Mouse (Mus musculus) midbrain, embryonic 11.5 days (tissue): Measurements from ENCODE around the gene Taf13. TPM values are rescaled to one million over a fixed set of nuclear protein-coding genes. Genes with fewer than 3 reads are reported as not detected.

ENCODE experiments used
- ATAC-seq: fragments of 200-750 bp; cut with Nextera tagmentation; 2 replicates; pipeline ENCODE4 v1.8.0; 2017; ENCODE audit warnings: moderate TSS enrichment, moderate library complexity; ENCODE audit not compliant: low FRiP score
- DNase-seq: peaks from one replicate; pipeline ENCODE4 v3.0.0; 2015; ENCODE audit warnings: low spot score; ENCODE audit errors: missing footprints
- H3K27ac ChIP-seq: fragments of 300-500 bp; sonication (generic); 2 replicates; pipeline ENCODE4 v1.5.1; 2014; ENCODE audit warnings: low read depth, low read length
- H3K27me3 ChIP-seq: fragments of 300-500 bp; sonication (generic); 2 replicates; pipeline ENCODE4 v1.6.1; 2014; ENCODE audit warnings: mild to moderate bottlenecking, low read length, moderate library complexity, mixed read lengths; ENCODE audit not compliant: control insufficient read depth, insufficient read depth
- H3K36me3 ChIP-seq: fragments of 300-500 bp; sonication (generic); 2 replicates; pipeline ENCODE4 v1.6.1; 2014; ENCODE audit warnings: mild to moderate bottlenecking, low read length, moderate library complexity, mixed read lengths; ENCODE audit not compliant: control insufficient read depth, insufficient read depth
- H3K4me1 ChIP-seq: fragments of 300-500 bp; sonication (generic); 2 replicates; pipeline ENCODE4 v1.6.1; 2014; ENCODE audit warnings: low read length; ENCODE audit not compliant: control insufficient read depth, insufficient read depth
- H3K4me2 ChIP-seq: fragments of 300-500 bp; sonication (generic); 2 replicates; pipeline ENCODE4 v1.6.1; 2014; ENCODE audit warnings: mild to moderate bottlenecking, moderate library complexity
- H3K4me3 ChIP-seq: fragments of 300-500 bp; sonication (generic); 2 replicates; pipeline ENCODE4 v1.5.1; 2014; ENCODE audit warnings: low read depth, low read length
- H3K9ac ChIP-seq: fragments of 300-500 bp; sonication (generic); 2 replicates; pipeline ENCODE4 v1.6.1; 2014; ENCODE audit warnings: low read length
- H3K9me3 ChIP-seq: fragments of 300-500 bp; sonication (generic); 2 replicates; pipeline ENCODE4 v1.6.1; 2016; ENCODE audit warnings: low read length; ENCODE audit not compliant: control insufficient read depth
- WGBS: fragments of 180-500 bp; shearing (Covaris S2); extraction: QIAGEN DNeasy Blood & Tissue Kit; methylation state at CpG from one replicate; pipeline ENCODE4 v1.1.7; 2014; 5-methylcytosine and 5-hydroxymethylcytosine counted together
- polyA plus RNA-seq: library from polyadenylated mRNA; unstranded; fragments of >200 nt; fragmentation: Nextera tagmentation; extraction: Ambion mirVana; gene quantifications from 2 replicates; pipeline ENCODE4 v1.2.1, GENCODE M21; 2014

Taf13 gene
- polyA plus RNA-seq, result 89.4 and 90.8 TPM in 2 replicates

GRCm38 (mm10) chr3:108571443-108572294 is at the start of gene Taf13:
Gene Taf13 (plus strand): TSS chr3:108571698.
- peak within 1 kb of the TSS; percentile 77 for H3K9ac ChIP-seq
- H3K4me2 ChIP-seq, result peak within 1 kb of the TSS; percentile 62
- WGBS, result 4% methylated on average over 42 of the region's 42 CpGs
- peaks cover 25% of the 10 kb centered on the region; the same call in 1 of the 2 replicates for H3K4me1 ChIP-seq
- H3K4me3 ChIP-seq, result peak within 1 kb of the TSS; percentile 58
- peak within 1 kb of the TSS; percentile 46 for H3K27ac ChIP-seq
- H3K9me3 ChIP-seq, result no peaks in the 10 kb centered on the region
- peak; percentile 94 for ATAC-seq
- no peaks in the 10 kb centered on the region for H3K27me3 ChIP-seq
- peak; percentile 100 for DNase-seq
- H3K36me3 ChIP-seq, result no peaks in the 10 kb centered on the region

GRCm38 (mm10) chr3:108523415-108523814 is 48.1 kb upstream of the Taf13 start:
- ATAC-seq (no peak), DNase-seq (peak; percentile 69)
- Histone ChIP-seq H3K9ac (no peak overlapping the region), H3K4me2 (no peak overlapping the region), H3K9me3 (no peaks in the 10 kb centered on the region), H3K4me1 (no peaks in the 10 kb centered on the region), H3K27me3 (no peaks in the 10 kb centered on the region), H3K36me3 (no peaks in the 10 kb centered on the region), H3K4me3 (no peak overlapping the region), H3K27ac (no peak overlapping the region)
- WGBS, result 93% methylated on average over 4 of the region's 4 CpGs

- no peaks in the 10 kb centered on the region for H3K36me3 ChIP-seq
- H3K27ac ChIP-seq, result no peak overlapping the region
- no peaks in the 10 kb centered on the region for H3K9me3 ChIP-seq
- no peak overlapping the region for H3K9ac ChIP-seq
- no peak overlapping the region for H3K4me2 ChIP-seq
- H3K4me1 ChIP-seq, result no peaks in the 10 kb centered on the region
- no peak for DNase-seq
- H3K27me3 ChIP-seq, result no peaks in the 10 kb centered on the region
- WGBS, result 90% methylated on average over 8 of the region's 8 CpGs
- ATAC-seq, result no peak
- no peak overlapping the region for H3K4me3 ChIP-seq
Measured at GRCm38 (mm10) chr3:108528489-108528888, 43.0 kb upstream of the Taf13 start.

- H3K36me3 ChIP-seq, result no peaks in the 10 kb centered on the region
- 84% methylated on average over 9 of the region's 9 CpGs for WGBS
Measured at GRCm38 (mm10) chr3:108533114-108533885, 38.2 kb upstream of the Taf13 start.

GRCm38 (mm10) chr3:108533951-108534350 is 37.5 kb upstream of the Taf13 start, which contains the start of gene 1700013F07Rik:
Gene 1700013F07Rik (plus strand): TSS chr3:108534150.
- no peak within 1 kb of the TSS for H3K9ac ChIP-seq
- no peaks in the 10 kb centered on the region for H3K9me3 ChIP-seq
- H3K27me3 ChIP-seq, result peaks cover 8% of the 10 kb centered on the region
- no peak within 1 kb of the TSS for H3K4me3 ChIP-seq
- ATAC-seq (no peak), DNase-seq (no peak)
- WGBS, result 92% methylated on average over 6 of the region's 6 CpGs
- peaks cover 5% of the 10 kb centered on the region; the same call in 1 of the 2 replicates for H3K4me1 ChIP-seq
- H3K36me3 ChIP-seq, result no peaks in the 10 kb centered on the region
- H3K4me2 ChIP-seq, result no peak within 1 kb of the TSS
- no peak within 1 kb of the TSS for H3K27ac ChIP-seq

More at GRCm38 (mm10) chr3:108533114-108533885, 38.2 kb upstream of the Taf13 start:
- Histone ChIP-seq H3K27ac (no peak overlapping the region), H3K9ac (no peak overlapping the region), H3K4me2 (no peak overlapping the region), H3K27me3 (peaks cover 8% of the 10 kb centered on the region), H3K4me3 (no peak overlapping the region), H3K9me3 (no peaks in the 10 kb centered on the region), H3K4me1 (peaks cover 5% of the 10 kb centered on the region; the same call in 1 of the 2 replicates)
- ATAC-seq (no peak), DNase-seq (peak; percentile 73)

GRCm38 (mm10) chr3:108535896-108536516 is 35.5 kb upstream of the Taf13 start:
- Histone ChIP-seq H3K36me3 (no peaks in the 10 kb centered on the region), H3K9me3 (no peaks in the 10 kb centered on the region), H3K4me3 (peak overlapping the region; percentile 40), H3K4me2 (peak overlapping the region; percentile 96), H3K27ac (no peak overlapping the region), H3K27me3 (peaks cover 8% of the 10 kb centered on the region), H3K4me1 (peaks cover 5% of the 10 kb centered on the region; the same call in 1 of the 2 replicates), H3K9ac (0 out of 2 replicates have a peak overlapping the region, but pooled peaks have one; percentile 7)
- WGBS, result 4% methylated on average over 15 of the region's 15 CpGs
- no peak; the same call in 1 of the 2 replicates for ATAC-seq
- DNase-seq, result no peak

GRCm38 (mm10) chr3:108536517-108537260 is 34.8 kb upstream of the Taf13 start, which contains the start of gene 5330417C22Rik:
Gene 5330417C22Rik (minus strand): TSS chr3:108536536.
- Histone ChIP-seq H3K36me3 (no peaks in the 10 kb centered on the region), H3K4me3 (peak within 1 kb of the TSS; percentile 40), H3K9me3 (no peaks in the 10 kb centered on the region), H3K4me1 (peaks cover 5% of the 10 kb centered on the region; the same call in 1 of the 2 replicates), H3K4me2 (peak within 1 kb of the TSS; percentile 96), H3K27me3 (peaks cover 8% of the 10 kb centered on the region), H3K9ac (peak within 1 kb of the TSS; percentile 46; the same call in 1 of the 2 replicates), H3K27ac (no peak within 1 kb of the TSS)
- ATAC-seq (peak; percentile 85), DNase-seq (peak; percentile 97)
- 1% methylated on average over 34 of the region's 35 CpGs for WGBS

GRCm38 (mm10) chr3:108537303-108537702 is 34.2 kb upstream of the Taf13 start:
- Histone ChIP-seq H3K27ac (no peak overlapping the region), H3K9ac (no peak overlapping the region), H3K4me1 (peaks cover 5% of the 10 kb centered on the region; the same call in 1 of the 2 replicates), H3K4me3 (no peak overlapping the region), H3K9me3 (no peaks in the 10 kb centered on the region), H3K36me3 (no peaks in the 10 kb centered on the region), H3K4me2 (peak overlapping the region; percentile 19; the same call in 1 of the 2 replicates), H3K27me3 (peaks cover 8% of the 10 kb centered on the region)
- ATAC-seq (peak; percentile 76), DNase-seq (peak; percentile 97)
- 7% methylated on average over 17 of the region's 17 CpGs for WGBS
